Mouse (Mus musculus) megakaryocyte, embryonic 14.5 days (primary cell): Measurements from ENCODE around the gene Gm47995. TPM values are rescaled to one million over a fixed set of nuclear protein-coding genes. Genes with fewer than 3 reads are reported as not detected.
"Not testable (repeated sequence)": the region's sequence is repeated elsewhere in the genome, so short reads cannot be mapped to it uniquely, and the experiment has no call there.

Experiments
- H3K27me3 ChIP-seq: replicated peaks from 2 replicates; pipeline ENCODE3; 2012; ENCODE audit warnings: inconsistent platforms
- H3K36me3 ChIP-seq: replicated peaks from 2 replicates; pipeline ENCODE3; 2012; ENCODE audit warnings: low read length, inconsistent platforms, mixed read lengths
- H3K4me1 ChIP-seq: 2 replicates; pipeline ENCODE4 v1.6.1; 2012; ENCODE audit warnings: inconsistent platforms
- H3K4me3 ChIP-seq: replicated peaks from 2 replicates; pipeline ENCODE3; 2012; ENCODE audit warnings: moderate library complexity, mild to moderate bottlenecking, inconsistent platforms
- H3K9me3 ChIP-seq: 2 replicates; pipeline ENCODE4 v1.6.1; 2012; ENCODE audit warnings: inconsistent platforms
- FLI1 ChIP-seq: IDR thresholded peaks from 2 replicates; pipeline ENCODE4 v1.6.1; 2012; ENCODE audit warnings: low read length, inconsistent platforms, mixed read lengths
- GATA1 ChIP-seq: IDR thresholded peaks from 3 replicates; pipeline ENCODE4 v1.6.1; 2012; ENCODE audit warnings: mixed read lengths, low read length, inconsistent platforms, borderline replicate concordance
- polyA plus RNA-seq: library from polyadenylated mRNA; stranded (reverse); fragments of >175 nt; gene quantifications from 2 replicates; pipeline ENCODE4 v1.2.3, GENCODE M21; 2012; ENCODE audit warnings: low replicate concordance; ENCODE audit not compliant: insufficient read depth

Gene Gm47995
- polyA plus RNA-seq, 1 experiment, result not detected

GRCm38 (mm10) chr1:151188469-151188868 lies 9.8 kb upstream of the Gm47995 start:
- no peaks in the 10 kb centered on the region for H3K27me3 ChIP-seq
- no peak overlapping the region for H3K4me3 ChIP-seq
- no peaks in the 10 kb centered on the region for H3K9me3 ChIP-seq
- no peaks in the 10 kb centered on the region for H3K4me1 ChIP-seq
- no peak for TF ChIP-seq GATA1
- TF ChIP-seq FLI1, result no peak
- no peaks in the 10 kb centered on the region for H3K36me3 ChIP-seq

GRCm38 (mm10) chr1:151192075-151192474 lies 6.2 kb upstream of the Gm47995 start, which contains the start of gene Gm8947:
Gm8947 (plus strand) TSS chr1:151192376.
- not testable (repeated sequence) for H3K9me3 ChIP-seq, H3K27me3 ChIP-seq, H3K4me3 ChIP-seq, H3K4me1 ChIP-seq, H3K36me3 ChIP-seq

- H3K27me3 ChIP-seq, H3K4me1 ChIP-seq: not testable (repeated sequence)
Measured at GRCm38 (mm10) chr1:151192739-151193138, 5.5 kb upstream of the Gm47995 start.

GRCm38 (mm10) chr1:151195986-151196385 lies 2.3 kb upstream of the Gm47995 start:
- H3K36me3 ChIP-seq, H3K27me3 ChIP-seq, H3K4me1 ChIP-seq, H3K9me3 ChIP-seq, H3K4me3 ChIP-seq: not testable (repeated sequence)

More at GRCm38 (mm10) chr1:151192739-151193138, 5.5 kb upstream of the Gm47995 start:
- H3K9me3 ChIP-seq, H3K36me3 ChIP-seq, H3K4me3 ChIP-seq: not testable (repeated sequence)

GRCm38 (mm10) chr1:151196690-151197089 lies 1.6 kb upstream of the Gm47995 start:
- H3K27me3 ChIP-seq, H3K36me3 ChIP-seq, H3K4me3 ChIP-seq, H3K9me3 ChIP-seq, H3K4me1 ChIP-seq: not testable (repeated sequence)

- not testable (repeated sequence) for H3K36me3 ChIP-seq, H3K27me3 ChIP-seq, H3K4me3 ChIP-seq, H3K9me3 ChIP-seq, H3K4me1 ChIP-seq
Measured at GRCm38 (mm10) chr1:151200620-151201019, 2.4 kb downstream of the Gm47995 start.

DNA sequence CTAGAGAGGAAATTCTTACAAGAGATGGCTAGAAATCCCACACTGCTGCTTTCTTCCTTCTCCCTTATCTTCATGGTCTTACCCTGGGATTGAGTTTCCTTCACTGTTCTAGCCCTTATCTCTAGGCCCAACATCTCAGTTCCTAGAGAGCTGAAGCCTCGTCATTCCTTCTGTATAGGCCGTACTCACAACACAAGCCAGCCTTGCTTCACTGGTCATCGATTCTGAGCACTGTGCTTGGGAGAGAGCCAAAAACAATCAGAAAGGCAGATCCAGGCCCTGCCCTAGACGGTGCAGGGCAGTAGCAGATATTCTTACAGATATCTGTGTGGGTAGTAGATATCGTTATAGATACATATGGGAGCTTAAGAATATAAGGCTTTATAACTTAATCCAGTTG lies 4.5 kb downstream of the Gm47995 start:
- not testable (repeated sequence) for H3K4me3 ChIP-seq, H3K4me1 ChIP-seq, H3K9me3 ChIP-seq, H3K27me3 ChIP-seq, H3K36me3 ChIP-seq

DNA sequence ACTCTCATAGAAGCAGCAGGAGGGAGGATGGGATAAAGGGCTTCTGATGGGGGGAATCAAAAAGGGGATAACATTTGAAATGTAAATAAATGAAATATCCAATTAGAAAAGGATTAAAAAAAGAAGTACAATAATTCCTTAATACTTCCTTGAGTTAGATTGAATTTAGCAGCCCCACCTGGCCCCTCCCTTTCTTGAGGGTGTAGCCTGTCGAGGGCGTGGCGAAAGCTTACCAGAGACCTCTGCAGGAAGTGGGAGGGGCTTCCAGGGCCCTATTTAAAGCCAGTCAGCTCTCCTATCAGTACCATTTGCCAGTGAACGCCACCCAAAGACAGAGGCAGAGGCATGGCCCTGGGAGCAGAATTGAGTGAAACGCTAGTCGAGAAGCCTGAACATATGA lies 5.6 kb downstream of the Gm47995 start, which contains the start of gene 3110040M04Rik:
Gene 3110040M04Rik (plus strand): TSS at position 304 of the 400 bp plus-strand sequence.
- not testable (repeated sequence) for H3K27me3 ChIP-seq, H3K4me1 ChIP-seq, H3K9me3 ChIP-seq, H3K4me3 ChIP-seq, H3K36me3 ChIP-seq

DNA sequence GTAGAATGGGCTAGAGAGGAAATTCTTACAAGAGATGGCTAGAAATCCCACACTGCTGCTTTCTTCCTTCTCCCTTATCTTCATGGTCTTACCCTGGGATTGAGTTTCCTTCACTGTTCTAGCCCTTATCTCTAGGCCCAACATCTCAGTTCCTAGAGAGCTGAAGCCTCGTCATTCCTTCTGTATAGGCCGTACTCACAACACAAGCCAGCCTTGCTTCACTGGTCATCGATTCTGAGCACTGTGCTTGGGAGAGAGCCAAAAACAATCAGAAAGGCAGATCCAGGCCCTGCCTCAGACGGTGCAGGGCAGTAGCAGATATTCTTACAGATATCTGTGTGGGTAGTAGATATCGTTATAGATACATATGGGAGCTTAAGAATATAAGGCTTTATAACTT lies 10.2 kb downstream of the Gm47995 start:
- not testable (repeated sequence) for H3K9me3 ChIP-seq, H3K36me3 ChIP-seq, H3K4me1 ChIP-seq, H3K4me3 ChIP-seq, H3K27me3 ChIP-seq

GRCm38 (mm10) chr1:151208944-151209343 lies 10.7 kb downstream of the Gm47995 start:
- not testable (repeated sequence) for H3K9me3 ChIP-seq, H3K36me3 ChIP-seq, H3K4me1 ChIP-seq, H3K27me3 ChIP-seq, H3K4me3 ChIP-seq

GRCm38 (mm10) chr1:151209824-151210355 lies 11.6 kb downstream of the Gm47995 start, which contains the start of gene Gm47996:
Gm47996 (plus strand) TSS chr1:151210131.
- not testable (repeated sequence) for H3K4me1 ChIP-seq, H3K36me3 ChIP-seq, H3K9me3 ChIP-seq, H3K27me3 ChIP-seq, H3K4me3 ChIP-seq

DNA sequence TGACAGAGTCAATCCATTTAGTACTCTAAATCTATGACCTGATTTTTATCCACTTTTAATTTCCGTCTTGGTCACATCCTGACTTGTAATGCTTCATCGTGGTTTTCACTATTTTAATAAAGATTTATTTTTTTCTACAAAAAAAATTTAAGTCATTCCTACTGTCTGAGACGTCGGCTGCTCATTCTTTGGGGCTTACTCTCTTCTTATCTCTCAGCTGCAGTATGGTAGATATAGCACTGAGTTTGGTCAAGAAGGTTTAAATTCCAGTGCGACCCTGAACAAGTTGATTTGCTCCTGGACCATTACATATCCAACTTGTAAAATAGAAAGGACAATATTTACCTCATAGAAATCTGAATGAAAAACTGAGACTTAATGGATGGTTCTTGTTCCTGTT lies 13.4 kb downstream of the Gm47995 start:
- peaks cover 21% of the 10 kb centered on the region for H3K4me1 ChIP-seq
- not testable (repeated sequence) for H3K27me3 ChIP-seq, H3K36me3 ChIP-seq, H3K4me3 ChIP-seq, H3K9me3 ChIP-seq
